ENCODE assay signal across 8 mouse cellular contexts in genomic region chr17:28226014-28226413, GRCm38 (mm10). TPM values are rescaled to one million over a fixed set of nuclear protein-coding genes. Genes with fewer than 3 reads are reported as not detected.
DNase-seq lines count a peak whose midpoint lies in the region; ATAC-seq lines count a peak whose summit lies in the region.

No protein-coding gene starts in this region.

- H3K4me3 ChIP-seq in hindbrain, embryonic 15.5 days, result peak overlapping the region; percentile 34

- H3K36me3 ChIP-seq in hindbrain, embryonic 15.5 days, result no peaks in the 10 kb centered on the region

- peaks cover 25% of the 10 kb centered on the region for H3K4me1 ChIP-seq in hindbrain, embryonic 15.5 days (replicated peaks)

- H3K27ac ChIP-seq in hindbrain, embryonic 15.5 days (replicated peaks), result peak overlapping the region; percentile 67

- under 1% methylated on average over 21 of the region's 21 CpGs for WGBS in hindbrain, embryonic 15.5 days

- peak; percentile 68 for ATAC-seq in hindbrain, embryonic 15.5 days (ENCODE audit: low FRiP score, low read depth)

- DNase-seq in NIH3T3 (ENCODE audit: low read depth), result peak; percentile 93
- DNase-seq in cerebellum, postnatal 25 days, result peak; percentile 92 to 96
- DNase-seq in frontal cortex, postnatal 36 days (ENCODE audit: low spot score in 2 of 2), result peak; percentile 92 to 94
- DNase-seq in layer of hippocampus, postnatal 36 days, result peak; percentile 90 to 91
- peak; percentile 93 for DNase-seq in lung, postnatal 25 days (ENCODE audit: low spot score)
- DNase-seq in retina, postnatal 1 day, result peak; percentile 94
- peak; percentile 97 for DNase-seq in thymus, postnatal 4 days

- H3K27me3 ChIP-seq in hindbrain, embryonic 15.5 days, result no peaks in the 10 kb centered on the region

- peak overlapping the region; percentile 73 for H3K4me2 ChIP-seq in hindbrain, embryonic 15.5 days

- H3K9me3 ChIP-seq in hindbrain, embryonic 15.5 days, result no peaks in the 10 kb centered on the region

- peak overlapping the region; percentile 43; the same call in 1 of the 2 replicates for H3K9ac ChIP-seq in hindbrain, embryonic 15.5 days

RNA-seq across cellular contexts. Expression of gene Ppard, which starts 6.5 kb away (rescaled TPM):
- polyA plus RNA-seq in hindbrain, embryonic 15.5 days (2015; fragmentation: Nextera tagmentation; extraction: Ambion mirVana), result 1.8 and 2.2 TPM in 2 replicates
- 10 to 100 TPM; 22.8 to 30.3 TPM for total RNA-seq in layer of hippocampus, postnatal 36 days (2021)

RNA-seq across cellular contexts. Expression of gene Def6, which starts 18.4 kb away (rescaled TPM):
- polyA plus RNA-seq in hindbrain, embryonic 15.5 days (2015; fragmentation: Nextera tagmentation; extraction: Ambion mirVana), result 6.4 and 8.9 TPM in 2 replicates
- 1 to 10 TPM; 2.1 to 3.4 TPM for total RNA-seq in layer of hippocampus, postnatal 36 days (2021)

RNA-seq across cellular contexts. Expression of gene Zfp523, which starts 49.1 kb away (rescaled TPM):
- 48.1 and 53.1 TPM in 2 replicates for polyA plus RNA-seq in hindbrain, embryonic 15.5 days (2015; fragmentation: Nextera tagmentation; extraction: Ambion mirVana)
- total RNA-seq in layer of hippocampus, postnatal 36 days (2021), result 100 to 1,000 TPM; 101 to 112 TPM

Comparison
In these comparisons a context has a peak if more than half of its experiments do, and no peak if none do; other contexts are left out.
1. Peak in every context shown above with its lines: DNase-seq, ATAC-seq, H3K4me3 ChIP-seq and H3K27ac ChIP-seq.